Mouse (Mus musculus) gastrocnemius, postnatal 14 days (tissue): ENCODE data around the gene R3hdm4. TPM values are rescaled to one million over a fixed set of nuclear protein-coding genes. Genes with fewer than 3 reads are reported as not detected.
"Not testable (repeated sequence)": the region's sequence is repeated elsewhere in the genome, so short reads cannot be mapped to it uniquely, and the experiment has no call there.

Experiments used
- DNase-seq: peaks from one replicate; pipeline ENCODE4 v3.0.0; 2021; ENCODE audit warnings: mixed read lengths
- intact Hi-C: fragments of 180-260 bp; cut with DNase I; formaldehyde crosslinking; loops from one replicate; pipeline ENCODE4 v1.15.1; 2025; ENCODE audit warnings: low total_unique reads
- total RNA-seq, 2 experiments: library from RNA; stranded (reverse); gene quantifications; 2 replicates each; pipeline ENCODE4 v1.2.3; 2021

The R3hdm4 gene
- total RNA-seq, 2 experiments from 2014 or later = 98.8 to 106 TPM

- intact Hi-C loops = no loop called here
- no peak for DNase-seq
These were observed 6.7 kb downstream of the R3hdm4 start for GRCm38 (mm10) chr10:79914131-79914947.

GRCm38 (mm10) chr10:79912412-79912811 is 8.6 kb downstream of the R3hdm4 start:
- intact Hi-C loops = no loop called here
- DNase-seq = no peak

GRCm38 (mm10) chr10:79910556-79910955 is 10.5 kb downstream of the R3hdm4 start, which contains the start of gene Gm26602:
TSS of gene Gm26602 (plus strand) at chr10:79910856.
- no peak for DNase-seq
- intact Hi-C loops = no loop called here

GRCm38 (mm10) chr10:79909092-79909922 is 11.7 kb downstream of the R3hdm4 start:
- DNase-seq = no peak
- intact Hi-C loops = no loop called here

GRCm38 (mm10) chr10:79908167-79909091 is 12.6 kb downstream of the R3hdm4 start, which contains the start of gene Med16:
TSS of gene Med16 (minus strand) at chr10:79908923.
- peak; percentile 97 for DNase-seq
- intact Hi-C loops = no loop called here

GRCm38 (mm10) chr10:79907415-79907814 is 13.6 kb downstream of the R3hdm4 start:
- DNase-seq = no peak
- intact Hi-C loops = no loop called here

- intact Hi-C loops = no loop called here
These were observed 14.3 kb downstream of the R3hdm4 start for GRCm38 (mm10) chr10:79906712-79907111.

GRCm38 (mm10) chr10:79900951-79901410 is 20.0 kb downstream of the R3hdm4 start:
- no peak for DNase-seq
- intact Hi-C loops = no loop called here

More at GRCm38 (mm10) chr10:79906712-79907111, 14.3 kb downstream of the R3hdm4 start:
- no peak for DNase-seq

- no peak for DNase-seq
- intact Hi-C loops = no loop called here
These were observed 23.4 kb downstream of the R3hdm4 start for GRCm38 (mm10) chr10:79897316-79898245.

GRCm38 (mm10) chr10:79896814-79897213 is 24.2 kb downstream of the R3hdm4 start:
- DNase-seq = no peak
- intact Hi-C loops = no loop called here

GRCm38 (mm10) chr10:79896306-79896705 is 24.7 kb downstream of the R3hdm4 start:
- no peak for DNase-seq
- intact Hi-C loops = no loop called here

GRCm38 (mm10) chr10:79892451-79893118 is 28.4 kb downstream of the R3hdm4 start:
- intact Hi-C loops = loop anchor here (5.0 kb wide), 1 partner anchor 65 kb away; no protein-coding TSS in a partner anchor

GRCm38 (mm10) chr10:79890670-79891069 is 30.3 kb downstream of the R3hdm4 start, which contains the start of gene Cfd:
TSS of gene Cfd (plus strand) at chr10:79890853.
- intact Hi-C loops = loop anchor here (5.0 kb wide), 1 partner anchor 67 kb away; no protein-coding TSS in a partner anchor
- no peak for DNase-seq

More at GRCm38 (mm10) chr10:79892451-79893118, 28.4 kb downstream of the R3hdm4 start:
- DNase-seq = peak; percentile 71

GRCm38 (mm10) chr10:79889386-79889785 is 31.6 kb downstream of the R3hdm4 start:
- no peak for DNase-seq
- intact Hi-C loops = no loop called here

GRCm38 (mm10) chr10:79886611-79887010 is 34.4 kb downstream of the R3hdm4 start:
- no peak for DNase-seq
- intact Hi-C loops = no loop called here

- intact Hi-C loops = no loop called here
- DNase-seq = no peak
These were observed 35.0 kb downstream of the R3hdm4 start, which contains the start of gene Elane for GRCm38 (mm10) chr10:79886054-79886453. TSS of gene Elane (plus strand) at chr10:79886247.

GRCm38 (mm10) chr10:79884938-79885337 is 36.1 kb downstream of the R3hdm4 start:
- intact Hi-C loops = loop anchor here (5.0 kb wide), 2 partner anchors 32 to 53 kb away; partner anchors contain the start of gene Kiss1r
- DNase-seq = not testable (repeated sequence)
